Mouse (Mus musculus) spleen, postnatal 4 days (tissue): ENCODE results near the gene Dclre1b.
"Not testable (repeated sequence)": the region's sequence is repeated elsewhere in the genome, so short reads cannot be mapped to it uniquely, and the experiment has no call there.

Source experiments
- DNase-seq, 2 experiments: peaks; one replicate each; pipeline ENCODE4 v3.0.0; 2022; ENCODE audit warnings: low spot score in 2 of 2

The Dclre1b gene

DNA sequence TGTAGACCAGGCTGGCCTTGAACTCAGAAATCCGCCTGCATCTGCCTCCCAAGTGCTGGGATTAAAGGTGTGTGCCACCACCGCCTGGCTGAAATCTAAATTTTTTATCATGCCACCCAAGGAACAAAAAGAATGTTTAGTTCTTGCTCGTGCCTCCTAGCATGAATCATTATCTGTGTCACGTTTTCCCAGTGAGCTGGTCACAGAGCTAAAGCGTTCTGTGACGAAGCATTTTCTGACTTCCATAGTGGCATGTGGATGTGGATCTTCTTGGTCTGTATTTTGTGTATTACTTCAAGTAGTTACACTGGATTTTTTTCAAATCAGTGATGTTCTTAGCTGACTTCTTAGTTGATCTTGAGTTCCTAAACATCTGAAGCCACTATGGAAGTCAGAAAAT, 1.7 kb upstream of the Dclre1b start:
- no peak for DNase-seq

GRCm38 (mm10) chr3:103809799-103810150, 531 bp upstream of the Dclre1b start:
- no peak for DNase-seq

DNA sequence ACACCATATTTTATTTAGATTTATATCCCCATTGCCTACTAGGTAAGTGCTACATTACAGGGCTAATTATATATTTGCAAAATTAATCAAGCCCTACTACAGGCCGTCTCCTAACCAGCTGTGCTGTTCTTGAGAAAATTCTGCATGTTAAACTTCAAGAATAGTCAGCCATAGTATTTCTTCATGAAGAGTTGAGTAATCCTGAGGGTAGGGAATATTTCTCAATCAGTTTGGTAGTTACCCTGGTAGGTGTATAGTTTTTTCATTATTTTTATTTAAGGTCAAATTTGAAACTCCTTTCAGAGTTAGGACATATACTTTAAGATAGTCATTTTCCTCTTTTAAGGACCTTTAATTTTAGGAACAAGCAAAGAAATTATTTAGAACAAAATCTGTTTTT, 3.6 kb downstream of the Dclre1b start:
- DNase-seq = no peak

- peak in 1 of 2 experiments; percentile 23 for DNase-seq
These were observed 6.4 kb downstream of the Dclre1b start for GRCm38 (mm10) chr3:103802861-103803260.

GRCm38 (mm10) chr3:103801631-103802531, 7.4 kb downstream of the Dclre1b start:
- peak; percentile 65 to 81 for DNase-seq

GRCm38 (mm10) chr3:103799507-103799906, 9.7 kb downstream of the Dclre1b start:
- peak; percentile 63 to 67 for DNase-seq

DNA sequence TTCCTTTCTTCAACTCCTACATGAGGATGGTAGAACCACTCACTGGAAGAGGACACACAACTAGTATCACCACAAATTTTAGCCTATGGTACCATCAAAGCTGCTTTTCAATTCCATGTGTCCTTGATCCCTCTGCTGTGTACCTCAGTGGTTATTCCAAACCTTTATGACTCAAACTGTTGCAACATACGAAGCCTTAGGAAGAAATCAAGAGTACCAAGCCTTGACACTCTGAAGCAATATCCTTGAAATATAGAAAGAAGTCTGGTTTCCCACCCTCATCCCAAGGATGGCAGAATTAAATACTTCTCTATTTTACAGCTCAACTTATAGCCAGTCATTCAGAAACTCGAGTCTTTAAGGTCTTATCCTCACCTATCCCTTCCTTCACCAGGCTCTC, 12.9 kb downstream of the Dclre1b start:
- DNase-seq = no peak

- no peak for DNase-seq
These were observed 16.7 kb downstream of the Dclre1b start for GRCm38 (mm10) chr3:103792566-103792965.

- DNase-seq = not testable (repeated sequence)
These were observed 17.2 kb downstream of the Dclre1b start for GRCm38 (mm10) chr3:103792111-103792406.

GRCm38 (mm10) chr3:103791230-103792110, 17.8 kb downstream of the Dclre1b start, which contains the start of gene Hipk1:
TSS of gene Hipk1 (minus strand) at chr3:103791563.
- peak; percentile 94 to 97 for DNase-seq

GRCm38 (mm10) chr3:103790346-103791145, 18.7 kb downstream of the Dclre1b start:
- DNase-seq = peak; percentile 50 to 81

DNA sequence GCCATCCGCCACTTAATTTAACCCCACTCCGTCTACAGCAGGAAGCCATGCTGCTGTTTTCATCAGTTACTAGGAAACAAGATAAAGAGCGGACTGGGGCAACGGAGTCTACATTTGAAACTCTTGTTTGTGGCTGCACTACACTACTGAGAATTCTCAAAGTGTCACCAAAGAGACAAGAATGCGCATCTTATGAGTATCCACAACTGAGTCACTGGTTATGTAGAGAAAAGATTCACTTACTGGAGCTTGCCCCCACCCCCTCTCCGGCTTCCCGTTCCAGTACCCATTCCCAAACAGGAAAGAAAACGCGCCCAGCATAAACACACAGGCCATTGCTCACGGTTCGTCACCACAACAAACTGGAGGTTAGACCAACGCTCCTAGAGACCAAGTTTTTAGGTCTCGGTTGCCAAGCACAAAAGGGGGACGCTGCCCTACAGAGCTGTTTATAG, 19.3 kb downstream of the Dclre1b start:
- peak in 1 of 2 experiments; percentile 70 for DNase-seq

DNA sequence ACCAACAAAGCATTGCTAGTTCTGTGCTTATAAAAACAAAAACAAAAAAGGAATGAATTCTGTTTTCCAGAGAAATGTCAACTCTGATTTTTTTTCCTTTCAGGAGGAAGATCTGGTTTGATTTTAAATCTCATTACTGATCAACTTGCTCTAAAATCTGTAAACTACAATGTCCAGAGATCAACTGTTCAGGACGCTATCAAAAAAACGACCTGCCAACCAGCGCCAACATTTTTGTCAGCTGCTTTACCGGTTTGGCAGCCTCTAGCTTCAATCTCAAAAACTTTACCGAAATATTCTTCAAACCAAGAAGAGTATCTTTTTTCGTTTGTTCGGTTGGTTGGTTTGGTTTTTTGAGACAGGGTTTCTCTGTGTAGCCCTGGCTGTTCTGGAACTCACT, 20.1 kb downstream of the Dclre1b start:
- no peak for DNase-seq

- no peak for DNase-seq
These were observed 22.0 kb downstream of the Dclre1b start for GRCm38 (mm10) chr3:103787225-103787624.

GRCm38 (mm10) chr3:103782844-103783609, 26.2 kb downstream of the Dclre1b start:
- DNase-seq = no peak

GRCm38 (mm10) chr3:103780777-103781176, 28.5 kb downstream of the Dclre1b start:
- DNase-seq = no peak

DNA sequence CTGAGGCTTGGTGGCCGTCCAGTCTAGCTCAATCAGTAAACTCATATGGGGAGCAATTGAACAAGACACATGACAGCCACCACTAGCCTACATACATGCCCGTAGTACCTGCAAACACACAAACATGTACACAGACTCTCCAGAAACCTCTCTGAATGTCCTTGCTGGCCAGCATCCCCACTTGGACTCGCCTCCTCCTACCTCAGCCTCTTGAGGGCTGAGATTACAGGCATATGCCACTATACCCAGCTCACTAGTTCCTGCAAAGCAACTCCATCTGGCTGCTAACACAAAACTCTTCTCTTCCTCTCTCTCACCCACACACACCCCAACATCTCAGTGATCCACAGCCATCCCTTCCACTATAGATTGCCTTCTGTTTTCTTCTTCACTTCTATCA, 29.0 kb downstream of the Dclre1b start:
- DNase-seq = no peak

DNA sequence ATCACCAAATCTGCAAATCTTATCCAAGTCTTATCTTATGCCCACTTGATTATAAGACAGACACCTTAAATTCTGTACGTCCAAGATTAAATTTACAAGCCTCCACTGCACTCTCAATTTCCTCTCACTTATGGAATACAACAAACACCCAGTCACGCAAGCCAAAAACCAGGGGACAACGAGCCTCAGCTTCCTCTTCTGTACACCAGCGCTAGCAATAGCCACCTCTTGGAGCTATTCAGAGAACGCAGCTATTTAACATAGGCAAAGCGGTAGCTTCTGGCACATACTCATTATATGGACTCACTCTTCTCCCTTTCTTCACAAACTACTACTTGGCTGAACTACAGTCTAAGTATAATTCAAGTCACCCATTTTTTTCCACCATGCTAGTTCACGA, 30.1 kb downstream of the Dclre1b start:
- no peak for DNase-seq

DNA sequence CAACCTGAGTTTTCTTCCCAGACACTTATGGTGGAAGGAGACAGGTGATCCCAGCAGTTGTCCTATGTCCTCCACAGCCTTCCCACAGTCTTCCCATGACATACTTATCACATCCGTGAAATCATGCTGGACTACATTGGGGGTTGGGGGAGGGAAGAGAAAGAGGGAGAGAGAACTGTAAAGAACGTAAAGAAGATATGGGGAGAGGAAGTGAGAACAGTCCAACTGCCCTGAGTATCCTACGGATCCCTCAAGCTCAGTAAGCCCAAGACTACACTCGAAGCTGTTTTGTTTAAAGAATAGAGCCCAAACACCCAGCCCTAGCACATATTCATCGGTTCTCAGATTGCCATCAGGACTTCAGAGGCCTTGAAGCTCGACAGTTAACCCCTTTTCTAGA, 30.6 kb downstream of the Dclre1b start:
- DNase-seq = no peak

- no peak for DNase-seq
These were observed 31.3 kb downstream of the Dclre1b start for GRCm38 (mm10) chr3:103777940-103778339.

DNA sequence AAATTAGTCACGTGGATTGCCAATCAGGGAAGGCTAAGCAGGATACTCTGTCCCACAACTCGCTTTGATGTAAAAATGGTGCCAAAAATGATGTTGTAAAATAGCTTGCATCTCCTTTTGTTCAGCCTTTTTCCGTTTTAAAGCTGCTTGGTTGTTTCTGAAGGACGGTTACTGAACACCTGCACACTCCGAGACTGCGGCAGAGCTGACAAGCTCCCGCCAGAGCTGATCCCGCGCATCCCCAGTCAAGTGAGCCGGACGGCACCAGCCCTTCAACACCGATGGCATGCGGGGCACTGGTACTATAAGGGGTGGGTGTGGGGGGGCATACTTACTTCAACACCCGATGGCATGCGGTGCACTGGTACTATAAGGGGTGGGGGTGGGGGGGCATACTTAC, 35.2 kb downstream of the Dclre1b start:
- DNase-seq = no peak
